Mouse (Mus musculus) MEL (cell line): Measurements from ENCODE around the gene Rdh12. TPM values are rescaled to one million over a fixed set of nuclear protein-coding genes. Genes with fewer than 3 reads are reported as not detected.

Experiments used
- DNase-seq: peaks from one replicate; pipeline ENCODE4 v3.0.0; 2011; ENCODE audit warnings: low read depth, low spot score
- H3K27ac ChIP-seq: 2 replicates; pipeline ENCODE4 v1.5.1; 2012; ENCODE audit warnings: low read depth, mild to moderate bottlenecking, control low read depth, low read length, moderate library complexity; ENCODE audit not compliant: control insufficient read depth
- H3K27me3 ChIP-seq, 2 experiments: fragments of 150-350 bp in 1 of 2; sonication (generic) in 1 of 2; 2 replicates each; pipeline ENCODE4 v1.6.1; 2012; ENCODE audit warnings: low read length in 2 of 2, mild to moderate bottlenecking in 2 of 2, improper control_type of control experiment in 1 of 2, moderate library complexity in 1 of 2; ENCODE audit not compliant: insufficient read depth in 2 of 2, control insufficient read depth in 1 of 2
- H3K36me3 ChIP-seq, 2 experiments: 2 replicates each; pipeline ENCODE4 v1.6.1; 2012 to 2014; ENCODE audit warnings: low read length in 2 of 2, improper control_type of control experiment in 1 of 2, inconsistent platforms in 1 of 2, mild to moderate bottlenecking in 1 of 2; ENCODE audit not compliant: insufficient read depth in 2 of 2, control insufficient read depth in 1 of 2
- H3K4me1 ChIP-seq, 2 experiments: fragments of 150-350 bp in 1 of 2; sonication (generic) in 1 of 2; 2 replicates each; pipeline ENCODE4 v1.6.1; 2012; ENCODE audit warnings: low read length in 2 of 2, improper control_type of control experiment in 1 of 2, mild to moderate bottlenecking in 1 of 2; ENCODE audit not compliant: insufficient read depth in 2 of 2, control insufficient read depth in 1 of 2
- H3K4me3 ChIP-seq, 2 experiments: fragments of 150-350 bp in 1 of 2; sonication (generic) in 1 of 2; 2 replicates each; pipeline ENCODE4 v1.5.1; 2012; ENCODE audit warnings: low read depth in 2 of 2, low read length in 2 of 2, mild to moderate bottlenecking in 2 of 2, moderate library complexity in 2 of 2, control low read depth in 1 of 2, improper control_type of control experiment in 1 of 2; ENCODE audit not compliant: control insufficient read depth in 1 of 2, insufficient read depth in 1 of 2
- H3K79me2 ChIP-seq: 2 replicates; pipeline ENCODE4 v1.6.1; 2012; ENCODE audit warnings: mild to moderate bottlenecking, low read length, moderate library complexity; ENCODE audit not compliant: control insufficient read depth, poor library complexity, insufficient read depth
- H3K9ac ChIP-seq: 2 replicates; pipeline ENCODE4 v1.6.1; 2012; ENCODE audit warnings: low read depth, mild to moderate bottlenecking, control low read depth, low read length, moderate library complexity; ENCODE audit not compliant: control insufficient read depth, poor library complexity, severe bottlenecking
- H3K9me3 ChIP-seq: fragments of 150-350 bp; sonication (generic); replicated peaks from 2 replicates; pipeline ENCODE4 v1.6.1; 2012; ENCODE audit warnings: mild to moderate bottlenecking, low read length, improper control_type of control experiment, moderate library complexity; ENCODE audit not compliant: insufficient read depth
- BHLHE40 ChIP-seq: IDR thresholded peaks from 2 replicates; pipeline ENCODE4 v1.6.1; 2012; ENCODE audit warnings: low read depth, mild to moderate bottlenecking, inconsistent platforms, low read length, improper control_type of control experiment, borderline replicate concordance
- CHD1 ChIP-seq: IDR thresholded peaks from 2 replicates; pipeline ENCODE4 v1.6.1; 2012; ENCODE audit warnings: low read depth, mild to moderate bottlenecking, inconsistent platforms, low read length, improper control_type of control experiment
- E2F4 ChIP-seq: IDR thresholded peaks from 2 replicates; pipeline ENCODE4 v1.6.1; 2011; ENCODE audit warnings: low read depth, low read length, improper control_type of control experiment, borderline replicate concordance
- GABPA ChIP-seq: IDR thresholded peaks from 2 replicates; pipeline ENCODE4 v1.6.1; 2012; ENCODE audit warnings: low read depth, mild to moderate bottlenecking, inconsistent platforms, low read length, improper control_type of control experiment, moderate library complexity
- GATA1 ChIP-seq: IDR thresholded peaks from 2 replicates; pipeline ENCODE4 v1.6.1; 2011; ENCODE audit warnings: low read depth, low read length, improper control_type of control experiment
- JUND ChIP-seq: IDR thresholded peaks from 2 replicates; pipeline ENCODE4 v1.6.1; 2011; ENCODE audit warnings: low read depth, mild to moderate bottlenecking, improper control_type of control experiment, low read length
- MAZ ChIP-seq: IDR thresholded peaks from 2 replicates; pipeline ENCODE4 v1.6.1; 2012; ENCODE audit warnings: low read depth, mild to moderate bottlenecking, inconsistent platforms, low read length, improper control_type of control experiment
- MXI1 ChIP-seq: IDR thresholded peaks from 2 replicates; pipeline ENCODE4 v1.6.1; 2011; ENCODE audit warnings: mild to moderate bottlenecking, low read depth, low read length, improper control_type of control experiment
- MYB ChIP-seq: IDR thresholded peaks from 2 replicates; pipeline ENCODE4 v1.6.1; 2011; ENCODE audit warnings: mild to moderate bottlenecking, low read depth, low read length, improper control_type of control experiment
- NELFE ChIP-seq: IDR thresholded peaks from 2 replicates; pipeline ENCODE4 v1.6.1; 2011; ENCODE audit warnings: low read depth, low read length, improper control_type of control experiment
- POLR2AphosphoS5 ChIP-seq: IDR thresholded peaks from 2 replicates; pipeline ENCODE4 v1.6.1; 2012; ENCODE audit warnings: low read depth, borderline replicate concordance, mild to moderate bottlenecking, inconsistent platforms, low read length, moderate library complexity, mixed read lengths
- RCOR1 ChIP-seq: IDR thresholded peaks from 2 replicates; pipeline ENCODE4 v1.6.1; 2012; ENCODE audit warnings: low read depth, mild to moderate bottlenecking, inconsistent platforms, low read length, improper control_type of control experiment
- SIN3A ChIP-seq: IDR thresholded peaks from 2 replicates; pipeline ENCODE4 v1.6.1; 2012; ENCODE audit warnings: low read length, improper control_type of control experiment, inconsistent platforms
- SMC3 ChIP-seq: IDR thresholded peaks from 2 replicates; pipeline ENCODE4 v1.6.1; 2011; ENCODE audit warnings: low read depth, low read length, improper control_type of control experiment
- TAL1 ChIP-seq: IDR thresholded peaks from 2 replicates; pipeline ENCODE4 v1.6.1; 2012; ENCODE audit warnings: mild to moderate bottlenecking, inconsistent platforms, low read length, moderate library complexity, mixed read lengths
- TBP ChIP-seq: IDR thresholded peaks from 2 replicates; pipeline ENCODE4 v1.8.0; 2011; ENCODE audit warnings: low read depth, low read length, improper control_type of control experiment
- TCF12 ChIP-seq: IDR thresholded peaks from 2 replicates; pipeline ENCODE4 v1.6.1; 2014; ENCODE audit warnings: low read depth, mild to moderate bottlenecking, inconsistent platforms, low read length, improper control_type of control experiment, moderate library complexity
- UBTF ChIP-seq: IDR thresholded peaks from 2 replicates; pipeline ENCODE4 v1.6.1; 2012; ENCODE audit warnings: low read depth, mild to moderate bottlenecking, inconsistent platforms, low read length, improper control_type of control experiment, moderate library complexity, borderline replicate concordance; ENCODE audit not compliant: insufficient read depth
- USF1 ChIP-seq: IDR thresholded peaks from 2 replicates; pipeline ENCODE4 v1.6.1; 2014; ENCODE audit warnings: low read depth, mild to moderate bottlenecking, inconsistent platforms, low read length, improper control_type of control experiment, moderate library complexity
- ZKSCAN1 ChIP-seq: IDR thresholded peaks from 2 replicates; pipeline ENCODE4 v1.6.1; 2012; ENCODE audit warnings: low read depth, mild to moderate bottlenecking, inconsistent platforms, low read length, improper control_type of control experiment, moderate library complexity
- ZMIZ1 ChIP-seq: IDR thresholded peaks from 2 replicates; pipeline ENCODE4 v1.6.1; 2012; ENCODE audit warnings: low read depth, mild to moderate bottlenecking, inconsistent platforms, low read length, improper control_type of control experiment, moderate library complexity
- ZNF384 ChIP-seq: IDR thresholded peaks from 2 replicates; pipeline ENCODE4 v1.6.1; 2012; ENCODE audit warnings: low read depth, mild to moderate bottlenecking, inconsistent platforms, low read length, improper control_type of control experiment
- polyA plus RNA-seq, 2 experiments: library from polyadenylated mRNA; stranded (reverse) in 1 of 2; unstranded in 1 of 2; fragments of >175 nt in 1 of 2; fragments of >200 nt in 1 of 2; gene quantifications; 2 replicates each; pipeline versions ENCODE4 v1.2.1 to v1.2.4; 2012; ENCODE audit warnings: low replicate concordance in 2 of 2, low read depth in 1 of 2; ENCODE audit not compliant: insufficient read length in 2 of 2, insufficient read depth in 1 of 2, missing spikeins in 1 of 2
- total RNA-seq: library from RNA; depleted of rRNA; stranded (reverse); fragments of 300-350 nt; gene quantifications from 2 replicates; pipeline ENCODE4 v1.2.3, GENCODE M21; 2012

Gene Rdh12
- total and polyA plus RNA-seq, 3 experiments, result 0.15 to 0.35 TPM; not detected in 1

- no peak for TF ChIP-seq USF1
- TF ChIP-seq SMC3, result no peak
- TF ChIP-seq MYB, result peak; percentile 71; the same call in 1 of the 2 replicates
- no peak for TF ChIP-seq JUND
- TF ChIP-seq TBP, result no peak
- TF ChIP-seq POLR2AphosphoS5, result no peak
- TF ChIP-seq SIN3A, result peak; percentile 52; the same call in 1 of the 2 replicates
- no peak for TF ChIP-seq CHD1
- TF ChIP-seq GABPA, result no peak
- TF ChIP-seq UBTF, result no peak
- peak; percentile 57; the same call in 1 of the 2 replicates for TF ChIP-seq RCOR1
Measured at GRCm38 (mm10) chr12:79242921-79243320, 34.2 kb downstream of the Rdh12 start (continued).

GRCm38 (mm10) chr12:79248110-79248509, 39.4 kb downstream of the Rdh12 start:
- Histone ChIP-seq H3K27ac (no peak overlapping the region), H3K27me3 (no peaks in the 10 kb centered on the region), H3K36me3 (peaks cover 2 to 9% of the 10 kb centered on the region in 2 experiments; a peak in 3 of 4 replicates), H3K4me3 (no peak overlapping the region), H3K9me3 (no peaks in the 10 kb centered on the region), H3K79me2 (no peaks in the 10 kb centered on the region), H3K4me1 (peaks cover 3 to 13% of the 10 kb centered on the region in 2 experiments), H3K9ac (no peak overlapping the region)
- no peak for DNase-seq
- TF ChIP-seq ZKSCAN1 (no peak), SMC3 (no peak), NELFE (no peak), MXI1 (no peak), ZMIZ1 (no peak), GATA1 (no peak), MYB (no peak), CHD1 (no peak), GABPA (no peak), RCOR1 (no peak), TCF12 (no peak), BHLHE40 (no peak), MAZ (no peak), ZNF384 (no peak), TAL1 (no peak), E2F4 (no peak)
